Mouse (Mus musculus) lung, embryonic 14.5 days (tissue): ENCODE measurements around the gene Slc30a3. TPM values are rescaled to one million over a fixed set of nuclear protein-coding genes. Genes with fewer than 3 reads are reported as not detected.

Experiments
- ATAC-seq: fragments of 200-750 bp; cut with Nextera tagmentation; 2 replicates; pipeline ENCODE4 v1.8.0; 2017; ENCODE audit warnings: mild to moderate bottlenecking, moderate TSS enrichment, moderate library complexity; ENCODE audit not compliant: insufficient read depth
- DNase-seq: peaks from one replicate; pipeline ENCODE4 v3.0.0-alpha.2; 2015
- H3K27ac ChIP-seq: fragments of 300-500 bp; sonication (generic); 2 replicates; pipeline ENCODE4 v1.5.1; 2014; ENCODE audit warnings: low read depth, mild to moderate bottlenecking, moderate library complexity
- H3K27me3 ChIP-seq: fragments of 300-500 bp; sonication (generic); 2 replicates; pipeline ENCODE4 v1.6.1; 2014; ENCODE audit warnings: low read length, control low read depth; ENCODE audit not compliant: insufficient read depth
- H3K36me3 ChIP-seq: fragments of 300-500 bp; sonication (generic); 2 replicates; pipeline ENCODE4 v1.6.1; 2014; ENCODE audit warnings: control low read depth; ENCODE audit not compliant: insufficient read depth
- H3K4me1 ChIP-seq: fragments of 300-500 bp; sonication (generic); 2 replicates; pipeline ENCODE4 v1.6.1; 2014; ENCODE audit warnings: antibody characterized with exemption, control low read depth; ENCODE audit not compliant: insufficient read depth
- H3K4me2 ChIP-seq: fragments of 300-500 bp; sonication (generic); 2 replicates; pipeline ENCODE4 v1.6.1; 2014; ENCODE audit warnings: mild to moderate bottlenecking
- H3K4me3 ChIP-seq: fragments of 300-500 bp; sonication (generic); 2 replicates; pipeline ENCODE4 v1.5.1; 2014; ENCODE audit warnings: low read depth, low read length
- H3K9ac ChIP-seq: fragments of 300-500 bp; sonication (generic); 2 replicates; pipeline ENCODE4 v1.6.1; 2014
- H3K9me3 ChIP-seq: fragments of 300-500 bp; sonication (generic); 2 replicates; pipeline ENCODE4 v1.6.1; 2016; ENCODE audit warnings: low read depth, low read length, control low read depth
- CTCF ChIP-seq: IDR thresholded peaks from 2 replicates; pipeline ENCODE4 v1.5.1; 2016; ENCODE audit warnings: antibody characterized with exemption, low read depth
- WGBS: fragments of 180-500 bp; shearing (Covaris S2); extraction: QIAGEN DNeasy Blood & Tissue Kit; methylation state at CpG from one replicate; pipeline ENCODE4 v1.1.7; 2014; 5-methylcytosine and 5-hydroxymethylcytosine counted together
- polyA plus RNA-seq: library from polyadenylated mRNA; unstranded; fragments of >200 nt; fragmentation: Nextera tagmentation; extraction: Ambion mirVana; gene quantifications from 2 replicates; pipeline ENCODE4 v1.2.1, GENCODE M21; 2014

Gene Slc30a3
- polyA plus RNA-seq, 1 experiment from 2014 or later = not detected

- no peak overlapping the region for H3K4me3 ChIP-seq
These were observed 25.7 kb downstream of the Slc30a3 start for GRCm38 (mm10) chr5:31082355-31082754.

GRCm38 (mm10) chr5:31081386-31081785 is 26.7 kb downstream of the Slc30a3 start:
- Histone ChIP-seq H3K9ac (no peak overlapping the region), H3K27me3 (no peaks in the 10 kb centered on the region), H3K4me2 (no peak overlapping the region), H3K4me1 (no peaks in the 10 kb centered on the region), H3K4me3 (no peak overlapping the region), H3K36me3 (peaks cover 29% of the 10 kb centered on the region), H3K27ac (no peak overlapping the region), H3K9me3 (no peaks in the 10 kb centered on the region)
- TF ChIP-seq CTCF = peak; percentile 79
- no peak for ATAC-seq
- peak; percentile 68 for DNase-seq
- WGBS = 73% methylated on average over 3 of the region's 3 CpGs

More at GRCm38 (mm10) chr5:31082355-31082754, 25.7 kb downstream of the Slc30a3 start:
- no peak overlapping the region for H3K9ac ChIP-seq
- no peaks in the 10 kb centered on the region for H3K4me1 ChIP-seq
- peak; percentile 42; the same call in 1 of the 2 replicates for ATAC-seq
- WGBS = 17% methylated on average over 5 of the region's 5 CpGs
- no peaks in the 10 kb centered on the region for H3K9me3 ChIP-seq
- peak; percentile 67 for TF ChIP-seq CTCF
- no peaks in the 10 kb centered on the region for H3K27me3 ChIP-seq
- peaks cover 19% of the 10 kb centered on the region for H3K36me3 ChIP-seq
- H3K27ac ChIP-seq = no peak overlapping the region
- DNase-seq = peak; percentile 68
- H3K4me2 ChIP-seq = no peak overlapping the region

GRCm38 (mm10) chr5:31080795-31081164 is 27.3 kb downstream of the Slc30a3 start:
- Histone ChIP-seq H3K4me2 (no peak overlapping the region), H3K9me3 (no peaks in the 10 kb centered on the region), H3K9ac (no peak overlapping the region), H3K36me3 (peaks cover 35% of the 10 kb centered on the region), H3K4me3 (no peak overlapping the region), H3K27me3 (no peaks in the 10 kb centered on the region), H3K4me1 (no peaks in the 10 kb centered on the region), H3K27ac (no peak overlapping the region)
- TF ChIP-seq CTCF = peak; percentile 1; the same call in 1 of the 2 replicates
- no peak for DNase-seq
- 48% methylated on average over 3 of the region's 3 CpGs for WGBS
- no peak for ATAC-seq

GRCm38 (mm10) chr5:31080059-31080794 is 27.8 kb downstream of the Slc30a3 start:
- peak; percentile 39 for DNase-seq
- Histone ChIP-seq H3K27me3 (no peaks in the 10 kb centered on the region), H3K9me3 (no peaks in the 10 kb centered on the region), H3K4me1 (no peaks in the 10 kb centered on the region), H3K9ac (no peak overlapping the region), H3K4me3 (no peak overlapping the region), H3K27ac (no peak overlapping the region), H3K36me3 (peaks cover 40% of the 10 kb centered on the region), H3K4me2 (no peak overlapping the region)
- ATAC-seq = no peak
- WGBS = 67% methylated on average over 13 of the region's 13 CpGs
- TF ChIP-seq CTCF = no peak

GRCm38 (mm10) chr5:31076346-31076745 is 31.7 kb downstream of the Slc30a3 start:
- H3K4me2 ChIP-seq = no peak overlapping the region
- H3K4me1 ChIP-seq = no peaks in the 10 kb centered on the region
- TF ChIP-seq CTCF = no peak
- H3K9ac ChIP-seq = no peak overlapping the region
- no peaks in the 10 kb centered on the region for H3K9me3 ChIP-seq
- no peak overlapping the region for H3K27ac ChIP-seq
- ATAC-seq (no peak), DNase-seq (no peak)
- 74% methylated on average over 13 of the region's 13 CpGs for WGBS
- no peak overlapping the region for H3K4me3 ChIP-seq
- peaks cover 78% of the 10 kb centered on the region for H3K36me3 ChIP-seq
- H3K27me3 ChIP-seq = no peaks in the 10 kb centered on the region

GRCm38 (mm10) chr5:31073176-31073575 is 34.9 kb downstream of the Slc30a3 start:
- no peak overlapping the region for H3K27ac ChIP-seq
- no peak overlapping the region for H3K9ac ChIP-seq
- ATAC-seq = no peak
- DNase-seq = no peak
- H3K27me3 ChIP-seq = no peaks in the 10 kb centered on the region
- H3K4me1 ChIP-seq = no peaks in the 10 kb centered on the region
- H3K36me3 ChIP-seq = peaks cover 97% of the 10 kb centered on the region
- no peak for TF ChIP-seq CTCF
- WGBS = 88% methylated on average over 12 of the region's 12 CpGs
- no peak overlapping the region for H3K4me2 ChIP-seq
- H3K9me3 ChIP-seq = no peaks in the 10 kb centered on the region
- H3K4me3 ChIP-seq = no peak overlapping the region

GRCm38 (mm10) chr5:31071821-31072220 is 36.2 kb downstream of the Slc30a3 start:
- no peak overlapping the region for H3K9ac ChIP-seq
- ATAC-seq (no peak), DNase-seq (no peak)
- H3K4me1 ChIP-seq = no peaks in the 10 kb centered on the region
- H3K4me2 ChIP-seq = no peak overlapping the region
- H3K27me3 ChIP-seq = no peaks in the 10 kb centered on the region
- no peaks in the 10 kb centered on the region for H3K9me3 ChIP-seq
- WGBS = 96% methylated on average over 11 of the region's 11 CpGs
- H3K4me3 ChIP-seq = no peak overlapping the region
- no peak overlapping the region for H3K27ac ChIP-seq
- TF ChIP-seq CTCF = no peak
- peaks cover 97% of the 10 kb centered on the region for H3K36me3 ChIP-seq
